Mouse (Mus musculus): ENCODE data around the gene Zmat5. TPM values are rescaled to one million over a fixed set of nuclear protein-coding genes. Genes with fewer than 3 reads are reported as not detected.
"Not testable (repeated sequence)": the region's sequence is repeated elsewhere in the genome, so short reads cannot be mapped to it uniquely, and the experiment has no call there.

Gene Zmat5
- total RNA-seq, 4 experiments from 2014 or later, result 30.9 to 38.1 (median 34.9) TPM

DNA sequence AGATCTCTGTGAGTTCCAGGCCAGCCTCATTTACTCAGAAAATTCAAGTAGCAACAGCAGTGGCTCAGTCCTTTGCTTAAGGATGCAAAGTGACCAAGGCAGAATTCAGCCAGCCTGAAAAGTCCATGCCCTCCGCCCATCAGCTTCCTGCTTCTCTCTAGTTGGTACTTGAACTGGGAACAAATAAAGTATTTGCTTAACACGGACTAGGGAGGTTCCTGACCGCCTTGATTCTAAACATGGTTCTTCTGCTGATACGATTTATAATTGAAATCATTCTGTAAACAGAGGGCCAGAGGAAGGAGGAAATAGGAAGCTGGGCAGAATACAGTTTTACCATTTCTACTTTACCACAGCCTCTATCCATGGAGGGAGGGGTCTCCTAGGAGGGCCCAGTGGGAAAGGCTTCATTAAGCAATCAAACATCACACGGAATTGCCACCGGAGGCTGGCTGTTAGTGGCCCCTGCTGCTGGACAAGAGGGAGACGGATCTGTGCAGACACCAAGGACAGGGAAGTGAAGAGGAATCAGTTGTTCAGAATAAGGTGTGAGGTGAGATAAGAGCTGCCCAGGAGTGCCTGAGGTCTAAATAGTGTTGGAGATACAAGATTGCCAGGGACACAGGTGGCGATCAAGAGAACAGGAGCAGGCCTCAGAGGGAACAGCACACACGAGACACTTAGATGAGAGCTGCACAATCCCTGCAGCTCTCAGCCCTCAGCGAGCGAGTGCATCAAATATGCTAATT lies 15.7 kb upstream of the Zmat5 start:
- no peak for DNase-seq (ENCODE audit: low spot score in 2 of 2)

DNA sequence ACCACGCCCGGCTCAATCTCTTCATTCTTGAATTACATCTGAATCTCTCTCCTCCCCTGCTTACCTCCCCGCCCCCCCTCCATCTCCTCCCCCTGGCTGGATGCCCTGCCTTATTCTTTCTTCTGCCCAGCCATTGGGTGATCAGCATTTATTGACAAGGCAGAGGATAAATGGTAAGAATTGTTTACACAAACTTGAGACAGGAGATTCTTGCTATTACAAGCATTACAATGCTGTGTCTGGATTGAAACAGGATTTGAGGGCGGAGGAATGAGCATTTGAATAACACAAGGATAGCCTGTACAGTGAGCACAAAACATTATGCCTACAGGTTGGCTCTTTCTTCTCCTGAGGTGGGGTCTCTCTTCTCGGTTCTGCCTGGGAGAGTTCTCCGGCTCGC lies 14.1 kb upstream of the Zmat5 start:
- DNase-seq (ENCODE audit: low spot score in 2 of 2), result no peak

DNA sequence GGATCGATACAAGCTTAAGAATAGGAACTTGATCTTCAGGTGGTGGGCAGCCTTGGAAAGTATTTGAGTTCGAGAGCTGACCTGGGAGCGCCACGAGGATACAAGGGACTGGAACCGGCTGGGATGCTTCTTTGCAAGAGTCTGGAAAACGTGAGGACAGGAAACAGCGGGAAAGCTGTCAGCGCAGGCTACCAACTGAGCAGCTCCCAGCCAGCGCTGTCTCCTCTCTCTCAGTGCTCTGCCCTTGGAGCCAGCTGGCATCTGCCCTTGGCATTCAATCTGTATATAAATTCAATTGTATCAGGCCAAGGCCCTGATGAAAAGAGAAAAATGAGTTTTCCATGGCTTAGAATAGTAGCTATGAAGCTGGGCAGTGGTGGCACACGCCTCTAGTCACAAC lies 13.3 kb upstream of the Zmat5 start:
- DNase-seq (ENCODE audit: low spot score in 2 of 2), result no peak

DNA sequence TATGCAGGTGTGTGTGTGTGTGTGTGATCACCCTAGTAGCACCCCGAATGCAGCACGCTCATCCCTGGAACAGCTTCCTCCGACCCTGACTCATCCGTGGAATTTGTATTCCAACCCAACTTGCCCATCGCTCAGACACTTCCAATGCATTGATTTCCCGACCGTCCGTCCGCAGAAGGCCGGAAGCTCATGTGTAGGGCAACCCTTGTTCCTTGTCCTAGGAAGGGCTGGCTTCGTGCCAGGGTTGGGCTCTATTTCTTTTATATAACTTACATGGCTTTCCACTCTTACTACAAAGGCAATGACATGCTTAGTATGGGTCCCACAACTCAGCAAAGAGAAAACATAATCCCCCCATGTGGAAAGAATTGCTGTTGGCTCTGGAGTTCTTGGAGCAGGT lies 12.3 kb upstream of the Zmat5 start:
- DNase-seq (ENCODE audit: low spot score in 2 of 2), result no peak

DNA sequence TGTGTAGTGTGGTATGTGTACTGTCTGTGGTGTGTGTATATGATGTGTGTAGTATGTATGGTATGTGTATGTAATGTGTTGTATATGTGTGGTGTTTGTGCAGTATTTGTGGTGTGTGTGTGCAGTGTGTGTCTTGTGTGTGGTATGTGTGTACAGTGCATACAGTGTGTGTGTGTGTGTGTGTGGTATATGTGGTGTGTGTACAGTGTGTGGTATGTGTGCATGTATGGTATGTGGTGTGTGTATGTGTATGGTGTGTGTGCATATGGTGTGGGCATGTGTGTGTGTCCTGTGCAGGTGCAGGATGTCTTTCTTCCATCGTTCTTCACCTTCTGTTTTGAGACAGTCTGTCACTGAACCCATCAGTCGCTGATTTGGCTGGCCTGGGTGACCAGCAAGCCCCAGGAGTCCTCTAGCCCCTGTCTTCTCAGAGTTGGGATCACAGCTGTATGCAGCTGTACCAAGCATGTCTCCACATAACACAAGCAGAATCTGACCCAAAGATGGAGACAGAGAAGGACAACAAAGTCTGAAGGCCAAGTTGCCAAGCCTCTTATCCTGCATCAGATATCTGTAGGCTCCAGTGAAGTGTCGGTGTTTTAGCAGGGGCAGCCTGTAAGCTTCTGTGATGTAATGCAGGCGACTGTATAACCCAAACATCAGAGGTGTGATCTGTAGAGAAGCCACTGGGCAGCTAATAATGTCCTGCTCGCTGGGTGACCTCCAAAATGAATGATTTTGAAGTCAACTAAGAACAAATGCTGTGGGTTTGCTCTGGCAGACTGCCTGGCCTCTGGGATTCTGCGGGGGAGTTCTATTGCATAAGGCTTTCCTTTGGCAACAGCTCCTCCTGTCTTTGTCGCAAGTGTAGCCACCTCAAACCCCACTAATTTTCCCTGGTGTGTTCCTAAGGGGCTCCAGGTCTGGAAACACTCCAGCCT lies 7.2 kb upstream of the Zmat5 start:
- DNase-seq (ENCODE audit: low spot score in 2 of 2), result peak; percentile 56 to 73

DNA sequence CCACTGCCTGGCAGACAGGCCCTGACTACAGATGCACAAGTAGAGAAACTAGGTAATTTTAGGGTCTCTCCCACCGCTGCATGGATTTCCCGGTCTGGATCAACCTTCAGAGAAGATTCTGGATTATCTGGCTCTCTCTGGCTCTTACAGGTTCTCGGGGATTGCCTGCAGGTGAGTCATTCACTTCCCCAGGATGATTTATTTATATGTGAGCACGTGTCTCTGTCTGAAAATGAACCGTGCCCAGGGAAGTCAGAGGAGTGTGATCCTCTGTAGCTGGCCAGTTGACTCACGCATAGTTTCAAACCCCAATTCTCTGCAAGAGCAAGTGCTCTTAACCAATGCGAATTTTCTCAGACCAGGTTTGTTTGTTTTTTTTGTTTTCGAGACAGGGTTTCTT lies 3.8 kb upstream of the Zmat5 start:
- DNase-seq (ENCODE audit: low spot score in 2 of 2), result no peak

DNA sequence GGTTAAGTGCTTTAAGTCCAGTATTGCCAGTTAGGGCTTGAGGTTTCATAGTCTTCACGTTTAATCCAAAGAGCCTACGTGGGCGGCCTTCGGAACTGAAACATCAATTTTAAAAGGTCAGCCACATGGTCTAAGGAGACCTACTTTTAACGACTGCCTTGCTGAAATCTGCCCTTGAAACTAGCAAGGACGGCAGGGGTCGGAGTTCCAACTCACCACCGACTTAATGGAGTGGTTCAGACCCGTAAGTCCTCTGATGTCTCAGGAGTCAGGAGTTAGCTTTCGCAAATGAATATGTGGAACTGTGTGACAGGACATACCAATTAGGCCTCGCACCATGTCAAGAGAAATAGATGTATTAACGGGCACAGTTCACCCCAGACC lies 798 bp upstream of the Zmat5 start:
- DNase-seq (ENCODE audit: low spot score in 2 of 2), result no peak

DNA sequence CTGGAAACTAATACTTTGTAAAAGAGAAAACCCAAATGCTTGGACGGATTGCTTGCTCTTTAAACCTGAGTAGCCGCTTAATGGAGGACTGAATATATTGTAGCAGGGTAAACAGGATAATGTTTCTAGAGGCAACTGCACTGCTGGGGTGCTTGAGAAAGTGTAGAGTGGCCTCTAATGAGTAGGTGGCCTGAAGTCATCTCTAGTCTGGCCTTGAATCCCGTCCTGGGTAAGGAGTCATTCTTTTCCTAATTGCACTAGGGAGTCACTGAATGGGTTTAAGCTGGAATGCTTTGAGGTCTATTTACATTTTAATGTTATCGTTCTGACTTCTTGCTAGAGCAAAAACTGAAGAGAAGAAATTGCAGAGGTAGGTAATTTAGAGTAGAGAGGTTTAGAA lies 700 bp downstream of the Zmat5 start:
- no peak for DNase-seq (ENCODE audit: low spot score in 2 of 2)

DNA sequence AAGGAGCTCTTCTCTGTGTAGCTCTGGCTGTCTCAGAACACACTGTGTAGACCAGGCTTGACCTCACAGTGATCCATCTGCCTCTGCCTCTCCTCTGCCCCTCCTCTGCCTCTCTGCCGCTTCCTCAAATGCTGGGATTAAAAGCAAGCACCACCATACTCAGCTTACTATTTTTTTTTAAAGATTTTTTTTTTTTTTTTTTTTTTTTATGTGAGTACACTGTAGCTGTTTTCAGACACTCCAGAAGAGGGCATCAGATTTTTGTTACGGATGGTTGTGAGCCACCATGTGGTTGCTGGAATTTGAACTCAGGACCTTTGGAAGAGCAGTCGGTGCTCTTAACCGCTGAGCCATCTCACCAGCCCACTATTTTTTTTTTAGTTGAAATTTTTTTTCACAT lies 5.7 kb downstream of the Zmat5 start:
- not testable (repeated sequence) for DNase-seq (ENCODE audit: low spot score in 2 of 2)

DNA sequence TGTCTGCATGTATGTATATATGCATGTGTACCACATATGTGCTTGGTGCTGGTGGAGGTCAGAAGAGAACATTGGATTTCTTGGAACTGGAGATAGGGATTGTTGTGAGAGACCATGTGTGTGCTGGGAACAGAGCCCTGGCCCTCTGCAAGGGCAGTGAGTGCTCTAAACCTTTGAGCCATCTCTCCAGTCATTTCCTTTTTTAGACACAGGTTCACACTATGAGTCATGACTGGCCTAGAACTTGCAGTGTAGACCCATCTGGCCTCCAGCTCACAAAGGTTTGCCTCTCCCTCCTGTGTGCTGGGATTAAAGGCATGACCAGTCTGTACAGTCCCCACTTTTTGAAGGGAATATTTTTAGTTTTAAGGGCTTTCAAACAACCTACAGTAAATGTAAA lies 8.3 kb downstream of the Zmat5 start:
- no peak for DNase-seq (ENCODE audit: low spot score in 2 of 2)

DNA sequence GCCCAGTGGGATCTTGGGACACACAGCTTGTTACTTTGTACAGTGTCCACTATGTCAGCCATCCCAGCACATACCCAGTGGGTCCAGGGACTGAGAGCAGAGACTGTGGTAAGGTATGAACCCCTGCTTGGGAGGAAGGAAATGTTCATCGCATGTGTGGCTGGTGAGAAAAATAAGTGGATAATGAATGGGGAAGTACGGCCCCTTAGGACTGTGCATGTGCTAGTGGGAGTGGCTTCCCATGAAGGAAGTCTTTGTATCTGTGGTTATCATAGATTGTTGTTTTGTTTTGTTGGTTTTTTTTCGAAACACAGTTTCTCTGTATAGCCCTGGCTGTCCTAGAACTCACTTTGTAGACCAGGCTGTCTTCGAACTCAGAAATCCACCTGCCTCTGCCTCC lies 10.2 kb downstream of the Zmat5 start:
- no peak for DNase-seq (ENCODE audit: low spot score in 2 of 2)

DNA sequence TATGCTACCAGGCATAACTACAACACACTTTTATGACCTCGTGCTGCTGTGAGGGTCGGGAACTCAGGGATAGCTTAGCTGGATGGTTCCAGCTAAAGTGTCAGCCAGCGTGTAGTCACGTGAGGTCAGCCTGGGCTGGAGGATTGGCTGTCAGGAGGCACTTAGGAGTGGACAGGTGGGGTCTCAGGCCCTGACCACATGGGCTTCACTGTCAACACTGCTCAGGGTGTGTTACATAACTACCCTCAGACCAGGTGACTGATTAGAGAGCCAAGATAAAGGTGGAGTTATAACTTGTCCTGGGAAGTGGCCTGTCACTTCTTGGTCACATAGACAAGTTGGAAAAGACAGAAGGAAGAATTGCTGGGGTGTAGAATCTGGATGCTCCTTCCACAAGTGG lies 11.1 kb downstream of the Zmat5 start:
- no peak for DNase-seq (ENCODE audit: low spot score in 2 of 2)

DNA sequence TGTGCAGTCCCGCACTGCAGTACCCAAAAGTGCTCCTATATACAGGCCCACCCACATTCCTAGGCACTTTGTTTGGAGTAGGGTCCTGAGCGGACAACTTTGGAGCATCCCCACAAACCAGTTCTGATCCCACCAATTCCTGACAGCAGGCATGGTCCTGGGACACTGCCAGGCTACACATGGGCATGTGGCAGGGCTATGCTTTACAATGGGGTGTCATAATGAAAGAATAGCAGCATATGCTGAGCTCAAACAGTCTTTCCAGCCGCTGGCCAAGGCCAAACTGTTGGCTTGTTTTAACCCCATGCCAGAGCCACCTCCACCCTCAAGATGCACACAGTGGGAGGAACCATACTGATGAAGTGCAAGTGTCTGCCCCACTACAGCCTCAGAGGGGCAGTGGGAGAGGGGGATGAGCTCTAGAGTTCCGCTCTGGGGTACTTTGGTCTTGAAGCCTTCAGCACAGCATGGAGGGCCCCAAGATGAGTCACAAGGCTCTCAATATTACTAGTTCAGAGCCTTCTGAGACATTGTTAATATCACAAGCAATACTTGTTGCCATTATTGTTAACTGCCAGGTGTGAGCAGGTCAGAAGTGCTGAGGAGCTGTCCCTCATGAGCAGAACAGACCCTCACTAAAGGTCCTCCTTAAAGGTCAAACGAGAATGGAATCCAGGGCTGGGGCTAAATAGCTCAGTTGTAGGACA lies 12.2 kb downstream of the Zmat5 start:
- DNase-seq (ENCODE audit: low spot score in 2 of 2), result no peak

DNA sequence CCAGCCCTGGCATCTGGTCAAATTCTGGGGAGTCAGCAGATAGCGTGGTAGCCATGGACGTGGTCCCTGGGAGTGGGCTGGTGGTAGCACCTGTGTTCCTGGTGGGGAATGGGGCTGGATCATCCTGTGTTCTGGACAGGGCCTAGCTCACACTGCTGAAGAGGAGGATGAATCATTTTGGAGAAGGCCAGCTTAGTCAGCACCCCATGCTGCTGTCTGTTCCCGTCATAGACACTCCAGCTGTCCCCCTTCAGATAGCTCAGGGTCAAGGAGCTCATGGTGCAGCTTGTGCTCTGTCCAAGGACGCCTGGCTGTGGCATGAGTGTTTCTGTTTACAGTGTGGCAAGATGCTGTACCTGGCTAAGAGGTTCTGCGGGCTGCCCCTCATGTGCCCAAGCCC lies 14.1 kb downstream of the Zmat5 start:
- no peak for DNase-seq (ENCODE audit: low spot score in 2 of 2)

DNA sequence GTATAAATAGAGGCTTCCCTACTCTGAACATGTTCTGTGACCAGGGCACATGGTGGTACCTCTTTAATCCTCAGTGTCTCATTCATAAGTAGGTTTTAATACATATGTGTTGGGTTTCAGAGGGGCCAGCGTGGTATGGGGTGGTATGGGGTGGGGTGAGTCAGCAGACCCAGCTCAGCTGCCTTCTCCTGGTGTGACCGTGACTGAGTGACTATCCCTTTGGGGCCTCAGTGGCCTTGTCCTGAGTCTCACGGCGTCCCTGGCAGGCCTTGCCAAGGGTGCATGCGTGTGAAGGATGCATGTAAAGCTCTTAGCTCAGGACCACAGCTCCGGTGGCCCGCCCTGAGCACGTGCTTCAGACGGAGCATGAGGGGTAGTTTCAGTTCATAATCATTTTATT lies 15.5 kb downstream of the Zmat5 start:
- no peak for DNase-seq (ENCODE audit: low spot score in 2 of 2)

DNA sequence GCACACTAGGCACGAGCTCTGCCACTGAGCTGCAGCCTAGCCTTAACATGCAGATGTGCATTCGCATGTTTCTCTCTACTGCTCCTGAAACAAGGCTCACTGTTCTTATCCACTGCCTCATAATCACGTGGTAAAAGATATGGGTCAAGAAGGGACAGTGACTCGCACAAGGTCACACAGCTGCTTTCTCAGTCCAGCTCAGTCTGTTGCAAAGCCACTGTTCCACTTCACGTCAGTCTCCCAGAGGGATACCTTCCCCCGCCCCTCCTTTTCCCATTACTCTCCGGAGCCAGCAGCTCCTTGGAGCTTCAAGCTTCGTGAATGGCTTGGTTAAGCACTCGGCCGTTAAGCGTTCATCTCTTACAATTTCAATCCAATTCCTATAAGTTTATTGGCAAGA lies 15.9 kb downstream of the Zmat5 start:
- no peak for DNase-seq (ENCODE audit: low spot score in 2 of 2)

DNA sequence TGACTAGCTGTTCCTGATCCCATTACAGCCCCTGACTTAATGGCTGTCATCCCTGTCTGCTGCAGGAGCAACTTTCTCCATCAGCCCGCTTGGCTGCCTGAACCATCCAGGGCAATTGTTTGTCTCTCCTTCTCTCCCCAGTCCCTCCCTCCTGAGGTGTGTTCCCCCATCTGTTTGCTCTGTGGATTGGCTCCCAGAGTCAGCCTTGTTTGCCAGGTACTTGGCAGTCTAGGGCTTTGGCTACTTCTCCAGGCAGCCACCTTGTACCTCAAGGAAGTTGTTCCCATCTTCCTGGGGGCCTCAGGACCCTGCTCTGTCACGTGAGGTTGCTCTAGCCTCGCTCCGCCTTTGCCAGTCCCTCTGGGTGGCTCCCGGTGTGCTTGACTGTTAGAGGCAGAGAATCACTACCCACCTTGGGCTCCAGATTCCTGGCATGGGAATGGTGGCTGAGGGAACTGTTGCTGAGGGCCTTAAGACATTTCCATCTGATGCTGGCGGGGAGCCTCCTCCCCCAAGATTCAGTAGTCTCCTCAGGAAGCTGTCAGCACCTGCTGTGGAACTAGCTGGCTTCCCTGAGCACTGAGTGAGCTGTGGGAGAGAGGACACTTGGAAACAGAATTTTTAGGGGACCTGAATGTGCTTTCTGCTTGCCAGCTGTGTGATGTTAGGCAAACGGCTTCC lies 16.6 kb downstream of the Zmat5 start:
- DNase-seq (ENCODE audit: low spot score in 2 of 2), result no peak

DNA sequence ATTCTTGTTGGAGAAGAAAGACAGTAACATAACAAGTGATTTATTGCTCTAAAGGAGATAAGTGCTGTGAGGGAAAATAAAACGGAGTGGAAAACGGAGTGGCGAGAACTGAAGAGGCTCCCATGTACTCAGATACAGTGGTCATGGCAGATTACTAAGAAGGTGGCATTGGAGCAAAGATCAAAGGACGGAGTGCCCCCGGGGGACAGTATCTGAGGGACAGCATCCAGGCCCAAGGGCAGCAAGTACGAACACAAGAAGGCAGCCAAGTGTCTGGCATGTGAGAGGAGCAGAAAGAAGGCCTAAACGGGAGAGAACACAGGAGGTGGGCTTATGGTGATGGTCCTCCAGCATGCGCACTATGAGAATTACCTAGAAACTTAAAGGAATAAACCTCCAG lies 17.2 kb downstream of the Zmat5 start:
- no peak for DNase-seq (ENCODE audit: low spot score in 2 of 2)

DNA sequence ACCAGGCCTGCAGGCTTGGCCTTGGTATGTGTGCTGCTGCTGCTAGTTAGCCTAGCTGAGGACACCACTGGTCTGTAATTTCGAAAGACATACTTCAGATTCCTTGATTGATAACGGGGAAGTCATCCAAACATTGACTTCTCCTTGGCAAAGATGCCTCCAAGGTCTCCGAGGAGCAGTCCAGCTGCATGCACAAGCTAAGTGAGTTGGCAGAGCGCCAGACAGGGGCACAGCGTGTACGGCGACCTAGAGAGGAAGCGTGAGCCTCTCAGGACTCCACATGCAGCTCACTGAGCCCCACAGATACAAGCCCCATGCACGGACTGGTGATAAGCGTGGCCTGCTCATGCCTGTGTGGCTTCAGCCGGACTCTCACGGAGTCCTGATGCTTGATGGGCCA lies 25.1 kb downstream of the Zmat5 start:
- no peak for DNase-seq (ENCODE audit: low spot score in 2 of 2)

DNA sequence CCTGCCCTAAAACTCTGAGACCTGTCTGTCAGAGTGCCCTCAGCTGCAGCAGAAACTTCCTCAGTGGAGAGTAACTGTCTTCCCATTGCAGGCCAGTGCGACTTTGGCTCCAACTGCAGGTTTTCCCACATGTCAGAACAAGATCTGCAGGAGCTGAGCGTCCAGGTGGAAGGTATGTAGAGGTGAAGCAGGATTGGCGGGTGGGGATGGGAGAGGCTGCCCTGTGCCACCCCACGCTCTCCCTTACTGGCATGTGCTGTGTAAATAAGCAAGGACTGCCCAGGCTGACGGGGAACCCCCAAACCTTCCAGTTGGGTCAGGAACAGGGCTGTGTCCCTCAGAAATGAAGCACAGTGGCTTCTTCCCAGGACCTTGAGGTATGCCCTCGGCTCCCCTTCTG lies 25.6 kb downstream of the Zmat5 start:
- no peak for DNase-seq (ENCODE audit: low spot score in 2 of 2)

DNA sequence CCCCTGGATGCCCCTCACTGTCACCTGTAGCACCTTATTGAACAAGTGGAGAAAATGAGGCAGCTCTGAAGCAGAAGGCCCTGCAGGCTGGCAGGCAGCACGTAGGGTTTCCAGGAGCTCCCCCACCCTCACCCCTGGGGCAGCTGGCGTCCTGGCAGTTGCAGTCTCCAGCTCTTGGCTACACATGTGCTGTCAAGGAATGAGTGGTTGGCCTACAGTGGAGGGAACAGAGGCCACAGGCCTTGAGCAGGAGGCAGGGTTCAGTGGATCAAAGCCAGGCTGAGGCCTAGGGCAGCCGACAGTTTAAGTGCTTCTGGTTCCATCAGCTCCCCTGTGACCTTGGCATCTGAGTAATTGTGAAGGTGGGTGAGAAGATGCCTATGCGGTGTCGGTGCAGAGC lies 26.4 kb downstream of the Zmat5 start:
- DNase-seq (ENCODE audit: low spot score in 2 of 2), result no peak

DNA sequence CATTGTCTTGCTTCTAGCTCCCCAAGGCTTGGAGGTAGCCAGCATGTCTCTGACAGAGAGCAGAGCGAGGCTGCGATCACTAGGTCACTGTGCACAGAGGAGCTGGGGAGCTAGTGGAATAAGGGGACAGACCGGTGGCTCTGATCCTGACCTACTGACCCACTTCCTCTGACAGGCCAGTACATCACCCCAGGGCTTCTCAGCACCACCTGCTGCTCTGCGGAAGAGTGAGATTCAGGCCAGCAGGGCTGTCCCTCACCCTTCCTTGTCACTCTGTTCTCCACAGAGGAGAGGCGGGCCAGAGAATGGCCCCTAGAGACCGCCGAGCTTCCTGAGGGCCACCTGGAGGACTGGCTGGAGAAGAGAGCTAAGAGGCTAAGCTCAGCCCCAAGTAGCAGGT lies 27.3 kb downstream of the Zmat5 start:
- DNase-seq (ENCODE audit: low spot score in 2 of 2), result no peak
